Mouse (Mus musculus) splenic B cell, adult 2 months (primary cell): ENCODE measurements at regions not wholly inside any gene's neighbourhood (a gene's known extent, or its start where the extent isn't known, plus 50 kb on each side); places are given as distances from the start of the nearest gene placed in this dataset.

Experiments used
- DNase-seq: peaks from one replicate; pipeline ENCODE4 v3.0.0-alpha.2; 2011; ENCODE audit warnings: low read depth, low spot score
- H3K27me3 ChIP-seq: 2 replicates; pipeline ENCODE4 v1.6.1; 2012; ENCODE audit warnings: mild to moderate bottlenecking, low read length, moderate library complexity, mixed read lengths; ENCODE audit not compliant: control insufficient read depth, poor library complexity, insufficient read depth, severe bottlenecking
- H3K36me3 ChIP-seq: 2 replicates; pipeline ENCODE4 v1.6.1; 2012; ENCODE audit warnings: mild to moderate bottlenecking, low read length, moderate library complexity, mixed read lengths; ENCODE audit not compliant: control insufficient read depth, poor library complexity, insufficient read depth, severe bottlenecking

DNA sequence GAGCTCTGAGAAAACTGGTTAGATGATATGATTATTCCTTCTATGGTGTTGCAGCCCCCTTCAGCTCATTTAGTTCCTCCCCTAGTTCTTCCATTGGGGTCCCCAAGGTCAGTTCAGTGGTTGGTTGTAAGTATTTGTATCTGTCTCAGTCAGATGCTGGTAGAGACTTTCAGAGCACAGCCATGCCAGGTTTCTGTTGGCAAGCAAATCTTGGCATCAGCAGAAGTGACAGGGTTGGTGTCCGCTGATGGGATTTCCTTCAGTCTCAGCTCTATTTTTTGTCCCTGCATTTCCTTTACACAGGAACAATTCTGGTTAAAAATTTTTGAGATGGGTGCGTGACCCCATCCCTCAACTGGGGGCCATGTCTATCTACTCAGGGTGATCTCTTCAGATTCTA lies 55.3 kb upstream of the Spaca1 start:
- Histone ChIP-seq H3K27me3 (no peaks in the 10 kb centered on the region), H3K36me3 (no peaks in the 10 kb centered on the region)
- no peak for DNase-seq

GRCm38 (mm10) chr4:34114323-34114722 lies 64.3 kb upstream of the Spaca1 start:
- no peaks in the 10 kb centered on the region for H3K36me3 ChIP-seq
- DNase-seq = no peak
- H3K27me3 ChIP-seq = no peaks in the 10 kb centered on the region

GRCm38 (mm10) chr4:34117086-34117485 lies 67.1 kb upstream of the Spaca1 start:
- DNase-seq = no peak
- Histone ChIP-seq H3K27me3 (no peaks in the 10 kb centered on the region), H3K36me3 (no peaks in the 10 kb centered on the region)

- no peak for DNase-seq
- H3K27me3 ChIP-seq = no peaks in the 10 kb centered on the region
- no peaks in the 10 kb centered on the region for H3K36me3 ChIP-seq
These were observed 73.0 kb upstream of the Spaca1 start for GRCm38 (mm10) chr4:34122959-34123520.

DNA sequence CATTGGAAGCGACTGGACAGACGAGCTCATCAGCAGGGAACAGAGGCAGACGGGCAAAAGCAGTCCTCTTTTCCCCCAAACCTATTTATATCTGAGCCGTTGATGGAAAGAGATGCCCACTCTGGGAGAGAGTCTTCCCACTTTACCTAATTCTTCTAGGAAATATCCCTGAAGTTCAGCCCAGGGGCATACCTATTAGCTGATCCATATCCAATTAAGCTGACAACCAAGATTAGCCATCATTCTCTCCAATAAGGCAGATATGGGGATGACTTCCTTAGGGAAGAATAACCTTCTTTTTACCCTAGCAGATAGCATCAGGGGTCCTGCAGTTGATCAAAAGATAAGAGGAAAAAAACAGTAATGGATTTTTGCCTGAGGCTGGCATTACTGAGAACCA lies 78.2 kb upstream of the Spaca1 start:
- no peak for DNase-seq
- H3K27me3 ChIP-seq = no peaks in the 10 kb centered on the region
- H3K36me3 ChIP-seq = no peaks in the 10 kb centered on the region

DNA sequence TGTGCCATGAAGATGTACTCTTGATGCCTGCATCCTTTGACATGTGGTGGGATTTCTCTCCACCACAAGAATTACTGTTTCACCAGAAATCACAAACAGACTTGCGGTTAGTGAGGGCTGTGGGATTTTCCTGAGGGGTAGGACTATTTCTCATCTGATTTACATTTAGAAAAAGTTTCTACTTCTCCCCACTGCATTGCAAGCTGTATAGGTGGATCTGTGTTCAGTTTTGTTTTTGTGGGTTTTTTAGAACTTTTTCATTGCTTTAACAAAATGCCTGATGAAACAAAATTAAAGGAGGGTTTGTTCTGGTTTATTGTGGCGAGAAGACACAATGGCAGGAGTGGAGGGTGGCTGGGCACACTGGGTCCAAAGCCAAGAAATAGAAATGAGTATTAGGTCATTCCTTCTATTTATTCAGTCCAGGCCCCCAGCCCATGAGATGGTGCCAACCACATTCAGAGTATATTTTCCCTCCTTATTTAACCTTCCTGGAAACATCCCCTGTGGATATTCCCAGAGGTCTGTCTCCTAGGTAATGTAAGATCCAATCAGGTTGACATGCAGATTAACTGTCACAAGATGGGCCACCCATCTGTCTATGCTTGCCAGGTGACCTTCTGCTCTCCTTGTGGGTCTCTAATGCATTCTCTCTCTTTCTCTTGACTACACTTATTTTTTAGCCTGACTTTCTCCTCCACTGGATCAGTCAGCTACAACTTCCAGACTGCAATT lies 96.3 kb upstream of the Spaca1 start:
- Histone ChIP-seq H3K36me3 (no peaks in the 10 kb centered on the region), H3K27me3 (no peaks in the 10 kb centered on the region)
- no peak for DNase-seq

- H3K36me3 ChIP-seq = no peaks in the 10 kb centered on the region
- no peak for DNase-seq
- no peaks in the 10 kb centered on the region for H3K27me3 ChIP-seq
These were observed 99.2 kb upstream of the Spaca1 start for GRCm38 (mm10) chr4:34148956-34149739.

- Histone ChIP-seq H3K27me3 (no peaks in the 10 kb centered on the region), H3K36me3 (no peaks in the 10 kb centered on the region)
- no peak for DNase-seq
These were observed 101.8 kb upstream of the Spaca1 start for GRCm38 (mm10) chr4:34151605-34152347.

GRCm38 (mm10) chr4:34155501-34155900 lies 105.5 kb upstream of the Spaca1 start:
- Histone ChIP-seq H3K36me3 (no peaks in the 10 kb centered on the region), H3K27me3 (no peaks in the 10 kb centered on the region)
- DNase-seq = no peak

- DNase-seq = no peak
- no peaks in the 10 kb centered on the region for H3K36me3 ChIP-seq
- H3K27me3 ChIP-seq = no peaks in the 10 kb centered on the region
These were observed 108.0 kb upstream of the Spaca1 start for GRCm38 (mm10) chr4:34157818-34158511.

DNA sequence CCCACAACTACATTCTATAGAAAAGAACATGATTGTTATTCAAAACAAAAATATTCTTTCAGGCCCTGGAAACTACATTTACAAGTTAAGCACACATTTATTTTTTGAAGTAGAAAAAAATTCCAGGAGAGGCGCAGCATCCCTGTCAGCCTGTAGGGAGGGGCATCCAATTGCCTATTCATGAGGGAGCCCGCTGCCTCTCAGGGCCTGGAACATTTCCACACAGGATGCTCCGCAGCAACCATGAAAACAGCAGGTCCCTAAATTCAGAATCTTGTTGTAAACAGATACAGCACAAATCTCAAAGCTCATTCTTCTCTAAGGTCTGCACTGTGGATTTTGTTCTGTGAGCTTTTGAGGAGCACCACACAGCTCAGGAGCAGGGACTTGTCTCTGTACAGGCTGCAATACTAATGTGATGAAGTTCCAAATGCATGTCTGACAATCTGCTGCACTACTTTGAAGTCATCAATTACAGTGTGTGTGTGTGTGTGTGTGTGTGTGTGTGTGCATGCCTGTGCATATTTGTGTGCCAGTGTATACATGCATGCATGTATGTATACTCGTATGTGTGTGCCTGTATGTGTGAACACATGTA lies 121.4 kb upstream of the Spaca1 start:
- Histone ChIP-seq H3K36me3 (no peaks in the 10 kb centered on the region), H3K27me3 (no peaks in the 10 kb centered on the region)
- DNase-seq = no peak

GRCm38 (mm10) chr4:34172000-34172399 lies 122.0 kb upstream of the Spaca1 start:
- H3K36me3 ChIP-seq = no peaks in the 10 kb centered on the region
- H3K27me3 ChIP-seq = no peaks in the 10 kb centered on the region
- no peak for DNase-seq

DNA sequence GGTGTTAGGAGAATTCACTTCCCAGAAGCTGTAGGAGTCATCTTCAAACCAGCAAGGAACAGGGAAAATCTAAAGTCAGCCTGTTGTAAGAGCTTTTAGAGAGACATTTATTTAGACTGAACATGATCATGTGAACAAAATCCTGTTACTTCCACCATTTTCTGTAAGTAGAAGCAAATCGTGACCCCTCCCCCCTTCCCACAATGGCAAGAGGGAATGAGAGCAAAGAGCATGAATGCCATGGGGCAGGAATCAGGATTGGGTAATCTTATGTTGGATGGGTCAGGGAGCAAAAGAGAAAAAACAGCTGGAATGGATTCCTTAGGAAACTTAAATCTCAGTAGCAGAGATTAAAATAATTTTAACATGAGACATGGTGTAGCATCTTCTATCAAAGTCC lies 127.4 kb upstream of the Spaca1 start:
- no peaks in the 10 kb centered on the region for H3K27me3 ChIP-seq
- H3K36me3 ChIP-seq = no peaks in the 10 kb centered on the region
- no peak for DNase-seq

DNA sequence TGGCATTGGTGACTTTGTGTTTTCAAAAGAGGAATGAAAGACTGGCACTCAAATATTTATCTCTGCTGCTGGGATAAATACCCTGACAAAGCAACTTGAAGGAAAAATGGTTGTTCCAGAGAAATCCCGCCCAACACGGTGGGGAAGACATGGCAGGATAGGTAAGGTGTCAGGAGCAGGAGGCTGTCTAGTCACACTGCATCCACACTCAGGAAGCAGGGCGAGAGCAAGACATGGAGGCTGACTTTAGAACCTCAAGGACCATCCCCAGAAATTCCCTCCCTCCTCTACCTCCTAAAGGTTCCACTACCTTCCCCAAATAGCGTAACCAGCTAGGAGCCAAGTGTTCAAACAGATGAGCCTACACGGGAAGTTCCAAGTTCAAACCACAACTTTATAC lies 136.5 kb upstream of the Spaca1 start:
- no peak for DNase-seq
- H3K27me3 ChIP-seq = no peaks in the 10 kb centered on the region
- no peaks in the 10 kb centered on the region for H3K36me3 ChIP-seq
